Mouse (Mus musculus) liver, embryonic 16.5 days (tissue): ENCODE results near the gene H13. TPM values are rescaled to one million over a fixed set of nuclear protein-coding genes. Genes with fewer than 3 reads are reported as not detected.

Experiments
- ATAC-seq: fragments of 200-750 bp; cut with Nextera tagmentation; 2 replicates; pipeline ENCODE4 v1.8.0; 2017; ENCODE audit warnings: low read depth, mild to moderate bottlenecking, moderate number of reproducible peaks, moderate library complexity
- H3K27ac ChIP-seq: fragments of 300-500 bp; sonication (generic); 2 replicates; pipeline ENCODE4 v1.5.1; 2014; ENCODE audit warnings: mild to moderate bottlenecking, low read length
- H3K27me3 ChIP-seq: fragments of 300-500 bp; sonication (generic); 2 replicates; pipeline ENCODE4 v1.6.1; 2014; ENCODE audit warnings: low read depth, low read length, mixed read lengths; ENCODE audit not compliant: control insufficient read depth, insufficient read depth
- H3K36me3 ChIP-seq: fragments of 300-500 bp; sonication (generic); 2 replicates; pipeline ENCODE4 v1.6.1; 2014; ENCODE audit warnings: mild to moderate bottlenecking; ENCODE audit not compliant: control insufficient read depth, insufficient read depth
- H3K4me1 ChIP-seq: fragments of 300-500 bp; sonication (generic); 2 replicates; pipeline ENCODE4 v1.6.1; 2014; ENCODE audit warnings: low read depth, low read length, mixed read lengths; ENCODE audit not compliant: control insufficient read depth
- H3K4me2 ChIP-seq: fragments of 300-500 bp; sonication (generic); 2 replicates; pipeline ENCODE4 v1.6.1; 2014; ENCODE audit warnings: low read depth, low read length, mixed read lengths
- H3K4me3 ChIP-seq: fragments of 300-500 bp; sonication (generic); 2 replicates; pipeline ENCODE4 v1.5.1; 2014; ENCODE audit warnings: low read depth, mild to moderate bottlenecking, low read length
- H3K9ac ChIP-seq: fragments of 300-500 bp; sonication (generic); 2 replicates; pipeline ENCODE4 v1.6.1; 2014; ENCODE audit warnings: low read depth, low read length
- H3K9me3 ChIP-seq: fragments of 300-500 bp; sonication (generic); replicated peaks from 2 replicates; pipeline ENCODE4 v1.6.1; 2016; ENCODE audit warnings: low read length; ENCODE audit not compliant: control insufficient read depth
- WGBS: fragments of 180-500 bp; shearing (Covaris S2); extraction: QIAGEN DNeasy Blood & Tissue Kit; methylation state at CpG from one replicate; pipeline ENCODE4 v1.1.7; 2014; ENCODE audit not compliant: insufficient replicate concordance; 5-methylcytosine and 5-hydroxymethylcytosine counted together
- polyA plus RNA-seq: library from polyadenylated mRNA; unstranded; fragments of >200 nt; fragmentation: Nextera tagmentation; extraction: Ambion mirVana; gene quantifications from 2 replicates; pipeline ENCODE4 v1.2.1, GENCODE M21; 2015

H13 gene
- polyA plus RNA-seq, 1 experiment from 2014 or later, result 52.7 TPM

DNA sequence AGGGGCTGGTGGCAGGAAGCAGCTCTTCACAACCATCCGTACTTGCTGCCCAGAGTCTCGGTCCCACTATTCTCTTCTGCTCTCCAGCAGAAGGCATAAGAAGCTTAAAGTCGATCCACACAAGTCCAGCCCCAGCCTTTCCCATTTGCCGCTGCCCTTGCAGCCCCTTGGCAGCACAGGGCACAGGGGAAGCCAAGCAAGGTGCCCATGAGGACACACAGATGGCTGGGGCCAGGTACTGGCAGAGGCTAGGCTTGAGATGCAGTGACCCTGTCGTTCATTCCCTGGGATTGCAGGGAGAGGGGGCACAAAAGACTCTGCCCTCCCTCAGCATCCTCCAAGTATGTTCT is 35.0 kb downstream of the H13 start:
- Histone ChIP-seq H3K9ac (no peak overlapping the region), H3K4me3 (no peak overlapping the region), H3K27ac (no peak overlapping the region), H3K36me3 (peaks cover 31% of the 10 kb centered on the region), H3K4me1 (peaks cover 4% of the 10 kb centered on the region), H3K9me3 (no peaks in the 10 kb centered on the region), H3K4me2 (no peak overlapping the region), H3K27me3 (no peaks in the 10 kb centered on the region)
- 78% methylated on average over 5 of the region's 5 CpGs for WGBS
- ATAC-seq, result no peak

DNA sequence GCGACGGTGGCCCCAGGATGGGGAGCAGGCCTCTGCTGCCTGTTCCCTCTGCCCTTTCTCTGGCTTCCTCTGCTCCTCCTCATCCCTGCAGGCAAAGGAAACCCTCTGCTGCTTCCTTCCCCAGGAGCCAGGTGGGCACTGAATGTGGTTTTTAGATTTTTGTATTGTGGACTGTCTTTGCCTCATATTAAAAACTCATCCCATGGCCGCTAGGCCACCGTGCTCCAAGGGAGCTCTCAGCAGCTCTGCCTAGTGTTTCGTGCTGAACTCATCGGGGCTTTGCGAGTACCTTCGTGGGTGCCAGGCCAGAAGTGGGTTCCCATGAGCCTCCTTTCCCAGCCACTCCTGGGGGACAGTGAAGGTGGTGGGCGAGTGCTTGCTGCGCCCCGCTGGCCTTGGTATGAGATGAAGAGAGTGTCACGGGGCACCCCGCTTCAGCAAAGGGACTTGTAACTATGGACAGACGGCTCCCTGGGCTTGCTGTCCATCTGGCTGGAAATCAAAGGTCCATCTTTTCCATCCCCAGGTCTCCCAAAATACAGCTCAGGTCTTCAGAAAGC is 35.6 kb downstream of the H13 start:
- Histone ChIP-seq H3K9ac (no peak overlapping the region), H3K4me2 (no peak overlapping the region), H3K27ac (no peak overlapping the region), H3K4me3 (no peak overlapping the region), H3K4me1 (peaks cover 4% of the 10 kb centered on the region), H3K36me3 (peaks cover 31% of the 10 kb centered on the region), H3K27me3 (no peaks in the 10 kb centered on the region), H3K9me3 (no peaks in the 10 kb centered on the region)
- ATAC-seq, result no peak
- WGBS, result 88% methylated on average over 14 of the region's 14 CpGs

DNA sequence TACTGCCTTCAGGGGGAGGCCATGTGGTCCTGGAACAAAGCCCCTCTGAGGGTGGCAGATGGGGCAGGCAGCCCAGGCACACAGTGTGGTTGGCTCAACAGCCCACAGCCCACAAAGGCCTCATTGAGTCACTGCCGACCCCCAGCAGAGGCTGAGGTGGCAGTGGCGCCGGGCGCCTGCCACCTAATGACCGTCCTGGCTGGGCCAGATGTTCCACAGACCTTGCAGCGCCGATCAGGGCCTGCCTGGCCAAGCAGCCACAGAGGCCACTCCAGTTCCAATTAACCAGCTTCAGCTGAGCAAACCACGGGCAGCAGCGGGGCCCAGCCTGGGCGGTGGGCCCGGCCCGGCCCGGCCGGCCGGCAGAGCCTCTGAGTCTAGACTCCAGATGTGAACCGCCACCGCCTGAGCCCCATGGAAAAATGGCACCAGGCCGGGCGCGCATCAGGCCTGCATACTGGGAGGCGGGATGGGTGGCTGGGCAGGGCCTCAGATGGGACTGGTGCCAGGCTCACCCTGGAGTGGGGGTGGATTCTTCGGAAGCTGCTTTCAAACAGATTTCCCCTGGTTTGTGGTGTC is 36.8 kb downstream of the H13 start:
- no peaks in the 10 kb centered on the region for H3K9me3 ChIP-seq
- H3K4me2 ChIP-seq, result no peak overlapping the region
- H3K9ac ChIP-seq, result no peak overlapping the region
- peaks cover 19% of the 10 kb centered on the region for H3K36me3 ChIP-seq
- no peak for ATAC-seq
- H3K4me1 ChIP-seq, result peaks cover 4% of the 10 kb centered on the region
- H3K4me3 ChIP-seq, result no peak overlapping the region
- H3K27me3 ChIP-seq, result no peaks in the 10 kb centered on the region
- WGBS, result 81% methylated on average over 22 of the region's 22 CpGs
- no peak overlapping the region for H3K27ac ChIP-seq

DNA sequence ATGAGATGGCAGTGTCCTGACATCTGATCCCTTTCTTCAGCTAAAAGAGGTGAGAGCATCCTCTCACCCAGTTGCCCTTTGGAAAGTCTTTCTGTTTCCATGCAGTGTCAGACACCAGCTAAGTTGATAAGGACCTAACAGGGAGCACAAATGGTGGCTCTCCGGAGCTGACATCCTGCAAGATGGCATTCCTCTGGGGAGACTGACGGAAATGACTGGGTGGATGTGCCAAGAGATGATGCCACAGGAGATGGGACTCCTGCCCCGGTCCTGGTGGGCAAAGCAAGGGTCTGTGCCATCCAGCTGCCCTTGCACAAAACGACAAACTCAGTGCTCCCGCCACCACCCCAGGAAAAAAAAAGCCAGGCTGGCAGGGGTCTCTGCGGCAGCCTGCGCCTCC is 37.9 kb downstream of the H13 start:
- H3K4me3 ChIP-seq, result peak overlapping the region; percentile 46
- no peaks in the 10 kb centered on the region for H3K9me3 ChIP-seq
- H3K4me2 ChIP-seq, result peak overlapping the region; percentile 44
- no peaks in the 10 kb centered on the region for H3K27me3 ChIP-seq
- H3K27ac ChIP-seq, result peak overlapping the region; percentile 60; the same call in 1 of the 2 replicates
- no peak for ATAC-seq
- WGBS, result 46% methylated on average over 7 of the region's 7 CpGs
- H3K36me3 ChIP-seq, result peaks cover 9% of the 10 kb centered on the region
- peak overlapping the region; percentile 49 for H3K9ac ChIP-seq
- peaks cover 4% of the 10 kb centered on the region for H3K4me1 ChIP-seq

GRCm38 (mm10) chr2:152707627-152708026 is 38.4 kb downstream of the H13 start:
- no peaks in the 10 kb centered on the region for H3K9me3 ChIP-seq
- peak overlapping the region; percentile 44 for H3K4me2 ChIP-seq
- no peaks in the 10 kb centered on the region for H3K27me3 ChIP-seq
- 35% methylated on average over 31 of the region's 31 CpGs for WGBS
- H3K9ac ChIP-seq, result peak overlapping the region; percentile 49
- H3K4me3 ChIP-seq, result peak overlapping the region; percentile 46
- H3K27ac ChIP-seq, result peak overlapping the region; percentile 60
- ATAC-seq, result peak; percentile 92
- peaks cover 4% of the 10 kb centered on the region for H3K4me1 ChIP-seq
- H3K36me3 ChIP-seq, result peaks cover 7% of the 10 kb centered on the region

DNA sequence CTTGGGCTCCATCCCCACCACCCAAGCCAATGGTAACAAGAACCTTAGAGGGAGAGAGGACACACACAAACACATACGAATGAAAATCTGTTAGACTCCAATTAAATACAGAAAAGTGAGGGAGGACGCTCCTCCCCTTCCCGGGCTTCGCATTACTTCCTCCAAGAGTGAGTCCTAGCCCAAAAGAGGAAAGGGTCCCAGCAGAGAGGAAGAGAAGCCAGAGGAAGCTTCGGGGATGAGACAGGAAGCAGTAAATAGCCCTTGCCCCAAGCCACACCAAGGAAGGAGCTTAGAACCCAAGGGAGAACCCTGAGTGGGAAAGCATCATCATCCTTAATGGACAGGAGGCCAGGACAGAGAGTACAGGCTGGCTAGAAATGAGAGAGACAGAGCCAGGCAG is 39.8 kb downstream of the H13 start:
- Histone ChIP-seq H3K36me3 (peaks cover 6% of the 10 kb centered on the region), H3K4me1 (peaks cover 4% of the 10 kb centered on the region), H3K9ac (no peak overlapping the region), H3K4me2 (no peak overlapping the region), H3K27ac (no peak overlapping the region), H3K9me3 (no peaks in the 10 kb centered on the region), H3K27me3 (no peaks in the 10 kb centered on the region), H3K4me3 (no peak overlapping the region)
- no peak for ATAC-seq
- WGBS, result 46% methylated on average over 5 of the region's 5 CpGs

DNA sequence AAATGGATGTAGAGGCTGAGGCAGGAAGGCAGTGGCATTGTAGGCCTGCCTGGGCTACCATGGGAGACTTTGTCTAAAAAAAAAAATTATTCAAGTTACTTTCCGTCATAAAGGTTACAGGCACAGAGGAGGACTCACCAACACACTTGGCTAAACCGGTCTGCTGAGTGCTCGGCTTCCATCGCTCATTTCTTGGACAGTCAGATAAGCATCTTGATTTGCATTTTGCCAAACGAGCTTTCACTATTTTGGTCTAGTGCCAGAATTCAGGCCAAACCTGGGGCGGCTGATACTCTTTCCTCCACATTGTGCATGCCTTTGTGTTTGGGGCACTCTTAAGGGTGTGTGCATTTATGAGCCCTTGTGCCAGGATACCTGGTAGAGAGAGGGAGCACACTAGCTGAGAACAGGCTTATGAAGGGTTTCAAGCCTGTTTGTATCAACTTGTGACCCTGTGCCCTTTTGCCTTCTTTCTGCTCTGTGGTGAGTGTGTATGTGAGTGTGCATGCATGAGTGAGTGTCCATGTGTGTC is 47.0 kb downstream of the H13 start:
- no peak overlapping the region for H3K4me3 ChIP-seq
- no peaks in the 10 kb centered on the region for H3K36me3 ChIP-seq
- 63% methylated on average over 6 of the region's 6 CpGs for WGBS
- ATAC-seq, result no peak
- no peaks in the 10 kb centered on the region for H3K9me3 ChIP-seq
- no peaks in the 10 kb centered on the region for H3K27me3 ChIP-seq
- H3K27ac ChIP-seq, result no peak overlapping the region
- no peak overlapping the region for H3K9ac ChIP-seq
- no peak overlapping the region for H3K4me2 ChIP-seq
- no peaks in the 10 kb centered on the region for H3K4me1 ChIP-seq

DNA sequence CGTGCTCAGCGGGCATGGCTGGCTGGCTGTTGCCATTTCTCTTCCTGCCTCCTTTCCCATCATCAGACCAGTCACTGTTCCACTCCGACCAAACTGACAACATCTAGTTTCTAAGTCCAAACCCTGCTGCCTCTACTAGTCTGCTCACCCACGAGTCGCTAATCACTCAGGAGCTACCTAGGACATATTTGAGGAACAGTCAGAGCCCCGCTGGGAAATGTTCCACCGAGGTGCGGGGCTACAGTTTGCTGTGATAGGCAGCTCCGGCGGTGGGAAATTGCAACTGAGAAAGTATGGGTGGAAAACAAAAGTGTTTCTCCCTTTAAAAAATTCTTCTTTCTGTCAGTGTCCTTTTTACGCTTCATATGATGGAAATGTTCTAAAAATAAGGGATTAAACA is 48.4 kb downstream of the H13 start:
- Histone ChIP-seq H3K9ac (no peak overlapping the region), H3K4me3 (no peak overlapping the region), H3K27me3 (peaks cover 4% of the 10 kb centered on the region; the same call in 1 of the 2 replicates), H3K9me3 (no peaks in the 10 kb centered on the region), H3K27ac (no peak overlapping the region), H3K4me2 (no peak overlapping the region), H3K36me3 (no peaks in the 10 kb centered on the region), H3K4me1 (no peaks in the 10 kb centered on the region)
- WGBS, result 64% methylated on average over 11 of the region's 11 CpGs
- no peak for ATAC-seq

DNA sequence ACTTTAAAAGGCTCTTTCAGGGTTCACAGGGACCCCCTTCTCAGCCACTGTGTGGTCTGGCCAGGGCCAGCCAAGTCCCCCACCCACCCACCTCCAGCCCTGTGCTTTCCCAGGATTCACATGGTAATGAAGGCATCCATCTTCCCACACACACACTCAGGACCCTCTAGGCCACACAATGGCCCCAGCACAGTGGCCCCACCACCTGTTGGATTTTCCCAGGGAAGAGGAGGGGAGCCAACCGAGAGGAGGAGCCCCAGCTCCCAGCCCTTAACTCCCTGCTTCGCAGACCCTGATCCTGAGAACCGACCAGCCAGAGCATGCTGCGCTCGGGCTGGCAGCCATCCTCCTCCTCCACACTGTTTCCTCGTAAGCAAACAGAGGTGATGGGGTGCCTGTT is 48.8 kb downstream of the H13 start:
- no peak overlapping the region for H3K4me3 ChIP-seq
- no peak overlapping the region for H3K4me2 ChIP-seq
- no peak overlapping the region for H3K9ac ChIP-seq
- no peaks in the 10 kb centered on the region for H3K9me3 ChIP-seq
- ATAC-seq, result no peak
- no peaks in the 10 kb centered on the region for H3K4me1 ChIP-seq
- H3K27ac ChIP-seq, result no peak overlapping the region
- 64% methylated on average over 6 of the region's 6 CpGs for WGBS
- H3K36me3 ChIP-seq, result no peaks in the 10 kb centered on the region
- peaks cover 8% of the 10 kb centered on the region for H3K27me3 ChIP-seq
